Mouse (Mus musculus) cortical plate, adult 2 months (tissue): ENCODE data around the gene Olig3. TPM values are rescaled to one million over a fixed set of nuclear protein-coding genes. Genes with fewer than 3 reads are reported as not detected.

Experiments
- H3K27ac ChIP-seq: fragments of 200-500 bp; 2 replicates; pipeline ENCODE4 v1.5.1; 2012; ENCODE audit warnings: low read length, control low read depth, inconsistent platforms; ENCODE audit not compliant: insufficient read depth
- H3K4me1 ChIP-seq: fragments of 200-500 bp; 2 replicates; pipeline ENCODE4 v1.6.1; 2011; ENCODE audit warnings: low read length; ENCODE audit not compliant: control insufficient read depth, insufficient read depth
- H3K4me3 ChIP-seq: fragments of 200-500 bp; 2 replicates; pipeline ENCODE4 v1.5.1; 2011; ENCODE audit warnings: mild to moderate bottlenecking, low read length, control low read depth; ENCODE audit not compliant: insufficient read depth
- CTCF ChIP-seq: fragments of 200-500 bp; IDR thresholded peaks from 2 replicates; pipeline ENCODE4 v1.5.1; 2011; ENCODE audit warnings: mild to moderate bottlenecking, control low read depth, low read length; ENCODE audit not compliant: insufficient read depth; ENCODE audit errors: extremely low read depth
- POLR2A ChIP-seq: fragments of 200-500 bp; IDR thresholded peaks from 2 replicates; pipeline ENCODE4 v1.6.1; 2011; ENCODE audit warnings: mild to moderate bottlenecking, low read length, control low read depth; ENCODE audit not compliant: insufficient read depth; ENCODE audit errors: extremely low read depth
- polyA plus RNA-seq: library from polyadenylated mRNA; depleted of rRNA; stranded (reverse); fragments of >200 nt; gene quantifications from 2 replicates; pipeline ENCODE4 v1.2.3, GENCODE M21; 2012; rRNA removed

Olig3 gene
- not detected in 2 replicates for polyA plus RNA-seq

DNA sequence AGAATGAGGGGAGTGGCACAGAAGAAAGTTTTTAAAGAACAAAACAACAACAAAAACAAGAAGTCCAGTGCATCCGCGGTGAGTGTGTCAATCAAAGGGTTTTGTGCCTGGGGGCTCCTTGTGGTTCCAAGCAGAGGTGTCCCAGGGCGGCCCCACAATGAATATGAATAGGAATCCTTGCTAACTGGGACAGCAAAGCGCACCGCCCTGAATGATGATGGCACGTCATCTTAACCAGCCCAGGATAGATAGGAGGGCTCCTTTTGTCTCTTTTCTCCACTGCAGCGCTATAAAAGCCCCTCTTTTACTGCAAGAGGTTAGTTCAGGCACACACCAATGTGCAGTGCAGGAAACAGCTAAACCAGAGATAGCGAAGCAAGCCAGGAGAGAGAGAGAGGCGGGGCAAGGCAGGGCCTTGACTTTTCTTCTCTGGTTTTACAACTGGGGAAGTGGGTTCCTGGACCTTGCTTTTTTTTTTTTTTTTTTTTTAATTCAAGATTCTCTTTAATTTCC lies at the start of gene Olig3:
Gene Olig3, plus strand, starts transcription at position 463 of the 513 bp plus-strand sequence.
- Histone ChIP-seq H3K27ac (no peak within 1 kb of the TSS), H3K4me3 (no peak within 1 kb of the TSS), H3K4me1 (no peaks in the 10 kb centered on the region)
- TF ChIP-seq CTCF, result no peak
- TF ChIP-seq POLR2A, result no peak

DNA sequence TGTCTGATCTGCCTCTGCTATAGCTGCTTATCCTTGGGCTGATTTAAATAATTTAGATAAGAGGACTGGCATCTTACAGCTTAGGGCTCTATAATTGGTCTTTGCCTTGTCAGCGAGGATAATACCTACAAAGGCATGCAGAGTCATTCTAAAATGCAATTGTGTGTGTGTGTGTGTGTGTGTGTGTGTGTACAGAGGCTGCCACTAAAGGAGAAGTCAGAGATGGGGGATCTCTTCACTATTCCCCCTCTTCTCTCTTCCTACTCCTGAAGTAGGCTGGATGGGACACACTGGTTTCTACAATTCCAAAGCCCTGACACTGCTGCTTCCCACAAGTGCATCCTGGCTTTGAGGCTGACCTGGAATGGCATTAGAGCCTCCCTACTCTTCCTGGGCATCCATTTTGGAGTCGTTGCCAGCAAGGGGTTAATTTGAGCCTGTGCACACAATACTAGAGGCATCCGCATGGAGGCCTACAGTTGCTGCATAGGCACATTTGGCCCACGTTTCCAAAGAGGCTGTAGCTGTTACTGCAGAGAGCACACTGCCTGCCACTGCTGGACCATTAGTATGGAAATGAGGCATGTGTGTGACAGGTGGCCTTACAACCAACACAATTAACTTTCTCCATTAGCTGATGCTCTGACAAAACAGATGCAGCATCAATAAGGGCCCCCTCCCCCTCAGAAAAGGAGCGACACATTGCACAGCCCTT lies 46.5 kb upstream of the Olig3 start:
- Histone ChIP-seq H3K4me1 (no peaks in the 10 kb centered on the region), H3K4me3 (no peak overlapping the region), H3K27ac (no peak overlapping the region)
- TF ChIP-seq POLR2A (no peak), CTCF (no peak)

DNA sequence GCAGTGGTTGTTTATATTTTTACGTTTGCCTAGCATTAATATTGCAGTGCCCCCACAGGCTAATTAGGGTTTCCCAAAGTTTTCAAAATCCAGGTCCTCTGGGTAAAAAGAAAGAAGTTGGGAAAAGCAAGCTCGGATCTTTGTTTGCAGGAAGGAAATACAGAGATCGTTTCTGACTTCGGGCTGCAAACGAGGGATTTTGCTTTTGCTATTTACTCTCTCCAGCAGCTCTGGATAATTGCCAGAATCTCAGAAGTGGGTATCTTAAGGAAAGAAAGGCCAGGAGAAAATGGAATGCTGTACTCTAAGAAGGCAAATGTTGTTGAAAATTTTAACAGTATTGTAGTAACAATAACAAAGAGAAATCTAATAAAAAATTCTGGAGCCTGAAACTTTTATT lies 45.9 kb upstream of the Olig3 start:
- Histone ChIP-seq H3K4me1 (no peaks in the 10 kb centered on the region), H3K4me3 (no peak overlapping the region), H3K27ac (no peak overlapping the region)
- no peak for TF ChIP-seq CTCF
- no peak for TF ChIP-seq POLR2A

DNA sequence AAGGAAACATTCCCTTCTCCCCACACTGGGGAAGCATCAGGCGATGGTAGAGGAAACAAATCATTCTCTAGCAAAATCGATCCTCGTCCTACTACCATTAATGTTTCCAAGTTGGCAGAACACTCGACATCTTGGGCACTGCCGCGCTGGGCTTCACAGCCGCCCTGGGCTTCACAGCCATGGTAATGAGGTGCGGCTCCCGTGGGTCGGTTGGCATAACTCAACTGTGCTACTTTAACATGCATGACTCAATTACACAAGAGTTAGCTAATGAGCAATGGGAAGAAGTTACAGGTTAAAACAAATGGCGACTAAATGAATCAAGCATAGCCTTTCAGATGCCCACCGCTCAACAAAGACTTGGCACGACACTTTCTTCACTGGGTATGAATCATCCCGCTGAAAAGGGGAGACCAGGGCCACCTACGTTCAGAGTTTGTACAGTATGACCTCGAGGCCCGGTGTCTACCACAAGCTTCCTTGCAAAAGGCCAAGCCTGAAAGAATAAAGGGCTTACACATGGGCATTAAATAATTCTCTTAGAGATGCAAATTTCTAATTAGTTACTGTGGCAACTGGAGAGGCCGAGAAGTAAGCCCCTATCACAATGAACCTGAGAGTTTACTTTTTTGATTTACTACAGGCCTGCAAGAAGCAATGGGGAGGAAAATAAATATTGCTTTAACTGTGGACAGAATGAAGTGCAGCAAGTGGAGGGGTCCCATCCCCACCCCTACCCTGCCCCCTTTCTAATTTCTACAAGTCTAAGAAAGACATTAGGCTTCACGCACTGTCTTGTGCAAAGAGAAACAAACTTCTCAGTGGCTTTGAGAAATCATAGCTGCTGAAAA lies 38.1 kb upstream of the Olig3 start:
- no peak overlapping the region for H3K4me3 ChIP-seq
- no peak overlapping the region for H3K27ac ChIP-seq
- TF ChIP-seq POLR2A (no peak), CTCF (no peak)
- H3K4me1 ChIP-seq, result no peaks in the 10 kb centered on the region

DNA sequence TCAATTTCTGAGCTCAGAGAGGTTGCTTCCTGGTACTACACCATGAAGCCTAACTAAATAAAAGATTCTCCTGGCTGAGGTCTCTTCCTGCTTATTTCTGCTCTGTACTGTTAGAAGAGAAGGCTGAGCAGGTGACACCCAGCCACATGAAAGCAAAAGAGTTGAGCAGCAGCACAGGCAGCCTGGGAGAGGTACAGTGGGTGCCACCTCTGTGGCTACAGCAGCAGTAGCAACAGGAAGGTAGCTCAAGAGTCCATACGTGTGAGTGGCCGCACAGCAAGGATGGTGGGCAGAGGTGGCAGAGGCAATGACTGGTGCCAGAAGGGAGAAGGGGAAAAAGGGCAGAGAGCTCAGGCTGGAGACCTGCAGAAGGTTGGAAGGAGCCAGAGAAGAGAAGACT lies 34.6 kb upstream of the Olig3 start:
- Histone ChIP-seq H3K4me1 (no peaks in the 10 kb centered on the region), H3K27ac (no peak overlapping the region)
- TF ChIP-seq CTCF (no peak), POLR2A (no peak)

DNA sequence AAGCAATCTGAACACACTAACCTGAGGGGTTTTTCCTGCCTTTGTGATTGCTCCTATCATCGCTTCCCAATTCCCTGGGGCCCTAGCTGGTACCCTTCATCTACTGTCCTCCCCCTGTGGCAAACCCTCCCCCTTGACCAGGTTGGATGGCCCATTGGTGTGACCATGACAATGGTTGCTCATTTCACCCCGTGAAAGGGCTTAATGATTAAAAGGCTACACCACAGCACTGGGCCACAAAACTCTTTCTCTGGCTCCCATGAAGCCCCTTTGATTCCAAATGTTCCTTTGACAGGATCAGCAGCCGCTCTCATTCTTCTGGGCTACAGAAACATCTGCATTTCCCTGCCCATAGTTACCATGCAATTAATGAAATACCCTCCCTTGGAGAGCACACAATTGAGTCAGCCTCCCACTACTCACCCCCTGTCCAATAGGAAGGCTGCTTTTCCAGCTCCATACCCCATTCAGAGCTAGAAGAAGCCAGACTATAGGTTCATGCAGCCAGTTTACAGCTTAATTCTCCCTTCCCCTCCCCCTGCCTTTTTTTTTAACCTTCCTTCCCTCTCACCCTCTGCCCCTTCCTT lies 27.0 kb upstream of the Olig3 start:
- H3K27ac ChIP-seq, result no peak overlapping the region
- H3K4me1 ChIP-seq, result no peaks in the 10 kb centered on the region
- TF ChIP-seq POLR2A, result no peak
- TF ChIP-seq CTCF, result no peak
- no peak overlapping the region for H3K4me3 ChIP-seq

More for the DNA sequence above, 34.6 kb upstream of the Olig3 start:
- no peak overlapping the region for H3K4me3 ChIP-seq

DNA sequence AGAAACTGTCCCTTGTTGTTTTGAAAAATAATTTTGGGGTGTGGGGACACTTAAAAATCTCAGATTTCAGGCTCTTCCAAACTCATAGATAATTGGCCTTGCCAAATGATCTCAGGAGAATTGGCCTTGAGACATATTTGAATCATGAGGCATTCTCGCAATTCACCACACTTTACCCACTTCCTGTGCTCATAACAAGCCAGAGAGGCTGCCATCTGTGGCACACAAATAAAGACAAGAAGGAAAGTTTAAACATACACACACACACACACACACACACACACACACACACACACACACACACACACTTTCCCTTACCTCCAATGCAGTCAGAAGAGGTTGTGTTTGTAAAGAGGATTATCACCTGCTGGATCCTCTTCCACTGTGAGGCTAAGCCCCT lies 22.9 kb upstream of the Olig3 start:
- Histone ChIP-seq H3K4me1 (no peaks in the 10 kb centered on the region), H3K4me3 (no peak overlapping the region), H3K27ac (no peak overlapping the region)
- TF ChIP-seq POLR2A (no peak), CTCF (no peak)

DNA sequence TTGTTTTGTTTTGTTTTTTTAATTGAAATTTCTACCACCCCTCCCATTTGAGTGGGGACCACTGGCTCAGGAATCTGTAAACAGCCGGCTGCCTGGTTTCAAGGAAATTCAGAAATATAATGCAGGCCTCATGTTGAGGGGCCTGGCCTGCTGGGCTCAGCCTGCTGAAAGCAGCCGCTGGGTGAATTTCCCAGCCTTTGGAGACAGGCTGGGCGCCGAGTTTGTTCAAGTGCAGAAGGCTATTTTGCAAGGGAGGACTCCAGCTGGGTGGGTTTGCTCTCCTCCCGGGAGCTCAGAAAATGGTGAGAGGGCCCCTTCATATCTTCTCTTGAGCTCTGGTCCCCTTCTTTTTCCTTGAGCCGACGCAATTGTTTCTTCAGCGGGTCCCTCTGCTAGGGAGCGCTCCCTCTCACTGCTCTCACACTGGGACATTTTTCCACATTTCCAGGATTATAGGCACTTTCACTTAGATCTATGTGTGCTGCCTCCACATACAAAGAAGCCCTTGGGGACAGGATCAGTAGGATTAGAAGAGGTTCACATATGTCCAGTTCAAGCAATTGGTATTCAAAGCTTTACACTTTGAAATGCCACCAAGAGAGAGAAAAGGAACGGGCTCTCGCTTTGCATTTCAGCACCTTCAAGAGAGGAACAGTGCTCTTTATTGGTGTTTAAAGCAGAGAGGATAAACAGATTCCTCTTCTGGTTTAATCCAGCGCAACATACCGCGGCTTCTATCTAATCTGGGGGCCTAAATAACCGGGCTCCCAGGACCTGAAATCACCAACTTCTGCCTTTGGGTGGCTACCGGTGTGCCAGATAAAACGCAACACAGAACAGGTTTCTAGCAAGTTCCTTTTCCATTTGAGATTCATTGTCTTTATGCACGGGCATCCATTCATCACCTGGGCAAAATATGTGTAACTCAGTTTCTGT lies 17.4 kb upstream of the Olig3 start:
- Histone ChIP-seq H3K4me3 (no peak overlapping the region), H3K27ac (no peak overlapping the region), H3K4me1 (no peaks in the 10 kb centered on the region)
- TF ChIP-seq POLR2A (no peak), CTCF (no peak)
